In genomic region chr4:152725423-152725822, GRCm38 (mm10) we compare ENCODE assay signal across 16 mouse cellular contexts.
DNase-seq lines count a peak whose midpoint lies in the region; ATAC-seq and TF ChIP-seq lines count a peak whose summit lies in the region.
"Had no signal": no experiment of that assay in that cellular context is flagged by ENCODE, and none has a peak within 500 bp of the region (broad histone marks: within the 10 kb centered on the region; RNA-seq: fewer than 3 reads in every experiment).

No protein-coding gene starts in this region.

- peak overlapping the region; percentile 22; the same call in 1 of the 2 replicates for H3K27ac ChIP-seq in midbrain, embryonic 14.5 days (replicated peaks; ENCODE audit: low read depth, low read length)
- H3K27ac ChIP-seq: heart, adult 2 months; hindbrain, embryonic 13.5 days; liver, embryonic 13.5 days; neural tube, embryonic 12.5 days had no signal

- peaks cover 22% of the 10 kb centered on the region for H3K4me1 ChIP-seq in midbrain, embryonic 14.5 days (ENCODE audit: control insufficient read depth, insufficient read depth, low read length)
- H3K4me1 ChIP-seq: liver, embryonic 13.5 days had no signal

- no peak for TF ChIP-seq POLR2A in brain, embryonic 14.5 days (IDR thresholded peaks at IDR 0.05; ENCODE audit: borderline replicate concordance, extremely low read depth, insufficient read depth, insufficient read length, poor library complexity, severe bottlenecking)

- no peak for TF ChIP-seq CTCF in brain, embryonic 14.5 days (IDR thresholded peaks at IDR 0.05; ENCODE audit: borderline replicate concordance, extremely low read depth, insufficient read depth, insufficient read length)

- no peaks in the 10 kb centered on the region for H3K27me3 ChIP-seq in midbrain, embryonic 14.5 days (ENCODE audit: control insufficient read depth, insufficient read depth, low read length)
- H3K27me3 ChIP-seq: liver, embryonic 13.5 days; neural tube, embryonic 12.5 days had no signal

- H3K9me3 ChIP-seq in midbrain, embryonic 14.5 days (ENCODE audit: control insufficient read depth, low read length): no peaks in the 10 kb centered on the region
- H3K9me3 ChIP-seq: hindbrain, embryonic 13.5 days; neural tube, embryonic 12.5 days had no signal

- DNase-seq in layer of hippocampus, adult 11-12 months (ENCODE audit: low spot score): peak; percentile 10
- DNase-seq in layer of hippocampus, adult 18-20 months (ENCODE audit: low spot score in 2 of 2): no peak
- peak; percentile 24 for DNase-seq in brain, adult 2 months (ENCODE audit: low read depth, low spot score)
- peak; percentile 48 for DNase-seq in brain, embryonic 14.5 days (ENCODE audit: low read depth)
- DNase-seq in midbrain, embryonic 14.5 days: peak; percentile 32
- DNase-seq in spleen, adult 18-20 months: no peak
- no peak for DNase-seq in Muller cell, postnatal 12 days (ENCODE audit: inconsistent ontology term)
- DNase-seq: gastrocnemius, postnatal 10 days; liver, embryonic 13.5 days; thymus, postnatal 25 days had no signal

- H3K9ac ChIP-seq in midbrain, embryonic 14.5 days (replicated peaks; ENCODE audit: low read length): no peak overlapping the region
- H3K9ac ChIP-seq: hindbrain, embryonic 13.5 days; liver, embryonic 13.5 days; neural tube, embryonic 12.5 days had no signal

- 32% methylated on average over 6 of the region's 6 CpGs for WGBS in midbrain, embryonic 14.5 days

- no peak for ATAC-seq in midbrain, embryonic 14.5 days (ENCODE audit: low FRiP score, low TSS enrichment)
- ATAC-seq: CD4-positive, CD25-positive, alpha-beta regulatory T cell, adult 4 months; intestine, embryonic 16.5 days had no signal

- no peak overlapping the region; the same call in 1 of the 2 replicates for H3K4me2 ChIP-seq in midbrain, embryonic 14.5 days (ENCODE audit: low read length)
- H3K4me2 ChIP-seq: hindbrain, embryonic 13.5 days; liver, embryonic 13.5 days; neural tube, embryonic 12.5 days had no signal

- H3K36me3 ChIP-seq in midbrain, embryonic 14.5 days (ENCODE audit: control insufficient read depth, insufficient read depth, low read length): no peaks in the 10 kb centered on the region
- H3K36me3 ChIP-seq: G1E; hindbrain, embryonic 13.5 days; liver, embryonic 13.5 days; neural tube, embryonic 12.5 days had no signal

- no peak overlapping the region for H3K4me3 ChIP-seq in midbrain, embryonic 14.5 days (replicated peaks; ENCODE audit: low read depth, low read length)
- H3K4me3 ChIP-seq: heart, adult 2 months; hindbrain, embryonic 13.5 days; liver, embryonic 13.5 days; neural tube, embryonic 12.5 days had no signal

Comparison
In these comparisons a context has a peak if more than half of its experiments do, and no peak if none do; other contexts are left out.
1. DNase-seq: peak in layer of hippocampus, adult 11-12 months (single experiment), brain, adult 2 months (single experiment), brain, embryonic 14.5 days (single experiment) and midbrain, embryonic 14.5 days (single experiment); none in layer of hippocampus, adult 18-20 months (0 of 2), spleen, adult 18-20 months (0 of 2) and Muller cell, postnatal 12 days (single experiment).